Mouse (Mus musculus) cortical plate, adult 2 months (tissue): ENCODE results near the gene Ttc33.

Source experiments
- CTCF ChIP-seq: fragments of 200-500 bp; IDR thresholded peaks from 2 replicates; pipeline ENCODE4 v1.5.1; 2011; ENCODE audit warnings: mild to moderate bottlenecking, control low read depth, low read length; ENCODE audit not compliant: insufficient read depth; ENCODE audit errors: extremely low read depth
- POLR2A ChIP-seq: fragments of 200-500 bp; IDR thresholded peaks from 2 replicates; pipeline ENCODE4 v1.6.1; 2011; ENCODE audit warnings: mild to moderate bottlenecking, low read length, control low read depth; ENCODE audit not compliant: insufficient read depth; ENCODE audit errors: extremely low read depth

DNA sequence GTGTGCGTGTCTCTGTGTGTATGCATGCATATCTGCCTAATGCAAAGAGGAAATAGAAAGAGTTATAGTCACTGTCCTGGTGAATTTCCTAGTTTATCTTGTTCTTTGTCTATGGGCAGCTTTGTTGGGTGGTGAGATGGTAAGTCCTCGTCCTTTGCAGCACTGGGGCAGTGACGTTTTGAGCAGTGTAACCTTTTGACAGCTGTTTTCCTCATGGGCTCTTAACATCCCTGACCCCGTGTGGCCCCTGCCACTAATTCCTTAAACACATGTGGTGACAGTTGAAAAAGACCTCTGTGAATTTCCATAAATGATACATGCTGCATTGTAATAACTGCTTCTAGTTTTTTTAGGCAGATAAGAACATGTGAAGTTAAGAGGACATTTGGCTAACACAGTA, 11.4 kb downstream of the Ttc33 start:
- TF ChIP-seq POLR2A, result no peak
- TF ChIP-seq CTCF, result no peak
